Mouse (Mus musculus) heart, adult 18-20 months (tissue): ENCODE results near the gene Hoxc9. TPM values are rescaled to one million over a fixed set of nuclear protein-coding genes. Genes with fewer than 3 reads are reported as not detected.

ENCODE experiments used
- DNase-seq, 2 experiments: peaks; one replicate each; pipeline ENCODE4 v3.0.0; 2021 to 2022; ENCODE audit warnings: mixed read lengths in 1 of 2
- total RNA-seq, 2 experiments: library from RNA; stranded (reverse); gene quantifications; 2 replicates each; pipeline ENCODE4 v1.2.3; 2021

Gene Hoxc9
- total RNA-seq, 2 experiments from 2014 or later: not detected

- DNase-seq: no peak
Observed at GRCm38 (mm10) chr15:102955833-102956640, 20.2 kb upstream of the Hoxc9 start.

GRCm38 (mm10) chr15:102956906-102957305, 19.3 kb upstream of the Hoxc9 start:
- DNase-seq: no peak

- no peak for DNase-seq
Observed at GRCm38 (mm10) chr15:102959663-102960191, 16.5 kb upstream of the Hoxc9 start.

DNA sequence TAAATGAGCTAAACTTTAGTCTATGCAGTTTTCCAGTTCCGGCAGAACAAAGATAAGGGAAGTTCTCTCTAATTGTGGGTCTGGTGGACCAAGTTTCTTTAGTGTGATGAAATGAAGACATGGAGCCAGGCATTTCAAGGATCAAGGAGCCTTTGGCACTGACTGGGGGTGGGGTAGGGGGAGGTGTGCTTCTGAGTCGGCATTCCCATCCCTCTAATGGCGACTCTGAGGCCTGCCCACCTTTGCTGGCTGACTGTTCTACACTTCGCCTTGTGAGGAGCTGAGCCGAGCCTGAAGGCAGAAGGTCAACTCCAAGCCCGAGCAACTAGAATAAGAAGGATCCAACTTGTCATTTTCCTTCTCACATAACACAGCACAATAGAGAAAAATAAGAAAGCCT, 14.5 kb upstream of the Hoxc9 start:
- no peak for DNase-seq

DNA sequence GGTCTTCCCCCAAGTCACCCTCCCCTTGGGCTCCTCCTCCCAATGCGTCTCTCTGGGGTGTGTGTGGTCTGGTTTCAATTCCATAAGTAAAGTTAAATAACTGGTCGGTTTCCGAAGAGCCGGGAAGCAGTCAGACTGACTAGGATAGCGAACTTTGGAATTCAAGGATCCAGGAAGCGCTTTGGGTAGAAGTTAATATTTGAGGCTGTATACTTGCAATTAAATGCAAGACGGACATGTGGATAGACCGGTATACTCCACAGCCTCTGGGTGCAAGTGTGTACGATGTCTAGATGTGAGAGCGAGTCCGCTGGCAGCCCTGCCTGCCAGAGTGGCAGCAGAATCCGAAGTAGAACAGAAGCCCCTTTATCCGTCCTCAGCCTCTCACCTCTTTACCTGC, 13.7 kb upstream of the Hoxc9 start:
- no peak for DNase-seq

DNA sequence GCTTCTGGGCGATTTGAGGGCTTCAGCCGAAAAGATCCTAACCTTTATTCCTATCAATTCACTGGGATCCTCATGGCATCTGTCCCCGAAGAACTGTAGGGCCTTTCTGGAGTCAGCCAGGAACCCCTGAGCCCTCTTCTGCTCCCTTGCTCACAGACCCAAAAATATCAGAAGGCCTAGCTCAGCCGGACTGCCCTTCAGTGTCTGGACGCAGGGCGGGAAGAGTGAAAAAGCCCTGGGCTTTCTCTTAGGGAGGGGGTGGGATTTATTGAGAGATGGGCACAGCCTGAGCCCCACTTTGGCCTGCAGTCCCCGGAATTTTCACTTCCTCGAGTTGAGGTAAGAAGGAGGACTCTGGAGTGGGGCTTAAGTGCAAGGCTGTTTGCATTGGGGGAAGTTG, 13.0 kb upstream of the Hoxc9 start:
- no peak for DNase-seq

DNA sequence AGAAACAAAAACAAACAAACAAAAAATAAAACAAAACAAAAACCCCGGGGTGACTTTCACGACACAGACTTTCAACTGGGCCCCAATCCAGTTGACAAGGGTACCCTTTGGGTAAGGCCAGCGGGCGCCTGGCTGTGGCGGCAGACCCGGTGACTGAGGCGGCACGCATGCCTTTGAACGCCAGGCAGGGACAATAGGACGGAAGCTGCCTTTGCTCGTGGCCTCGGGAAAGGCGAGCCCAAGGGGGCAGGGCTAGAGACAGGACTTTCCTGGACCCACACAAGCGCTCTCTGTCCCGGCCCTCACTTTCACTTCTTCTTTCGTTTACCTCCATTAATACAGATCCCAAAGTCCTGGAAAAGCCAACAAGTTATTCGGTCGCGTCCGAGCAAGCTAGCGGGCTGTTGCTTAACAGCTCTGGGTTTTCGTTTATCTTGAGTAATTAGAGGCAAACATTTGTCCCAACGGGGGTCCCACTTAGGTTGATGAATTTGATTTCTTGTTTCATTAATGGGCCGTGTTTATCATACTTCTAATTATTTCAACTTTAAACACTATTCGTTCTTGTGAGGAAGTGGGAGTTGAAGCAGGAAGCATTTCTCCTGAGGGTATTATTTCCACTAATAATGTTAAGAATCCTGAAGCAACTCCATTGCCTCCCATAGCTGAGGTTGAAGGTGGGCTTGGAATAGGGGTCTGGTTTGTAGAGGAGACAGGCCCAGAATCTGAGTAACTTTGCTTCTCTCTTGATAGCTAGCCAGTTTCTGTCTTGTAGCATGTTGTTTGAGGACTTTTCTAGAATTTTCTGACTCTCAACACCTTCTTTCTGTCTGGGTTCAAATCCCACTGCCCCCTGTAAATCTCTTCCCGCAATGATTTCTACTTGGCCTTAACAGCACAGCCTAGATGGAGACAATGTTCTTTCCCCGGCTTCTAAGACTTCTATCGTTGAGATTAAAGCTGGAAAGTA, 12.3 kb upstream of the Hoxc9 start:
- DNase-seq: no peak

DNA sequence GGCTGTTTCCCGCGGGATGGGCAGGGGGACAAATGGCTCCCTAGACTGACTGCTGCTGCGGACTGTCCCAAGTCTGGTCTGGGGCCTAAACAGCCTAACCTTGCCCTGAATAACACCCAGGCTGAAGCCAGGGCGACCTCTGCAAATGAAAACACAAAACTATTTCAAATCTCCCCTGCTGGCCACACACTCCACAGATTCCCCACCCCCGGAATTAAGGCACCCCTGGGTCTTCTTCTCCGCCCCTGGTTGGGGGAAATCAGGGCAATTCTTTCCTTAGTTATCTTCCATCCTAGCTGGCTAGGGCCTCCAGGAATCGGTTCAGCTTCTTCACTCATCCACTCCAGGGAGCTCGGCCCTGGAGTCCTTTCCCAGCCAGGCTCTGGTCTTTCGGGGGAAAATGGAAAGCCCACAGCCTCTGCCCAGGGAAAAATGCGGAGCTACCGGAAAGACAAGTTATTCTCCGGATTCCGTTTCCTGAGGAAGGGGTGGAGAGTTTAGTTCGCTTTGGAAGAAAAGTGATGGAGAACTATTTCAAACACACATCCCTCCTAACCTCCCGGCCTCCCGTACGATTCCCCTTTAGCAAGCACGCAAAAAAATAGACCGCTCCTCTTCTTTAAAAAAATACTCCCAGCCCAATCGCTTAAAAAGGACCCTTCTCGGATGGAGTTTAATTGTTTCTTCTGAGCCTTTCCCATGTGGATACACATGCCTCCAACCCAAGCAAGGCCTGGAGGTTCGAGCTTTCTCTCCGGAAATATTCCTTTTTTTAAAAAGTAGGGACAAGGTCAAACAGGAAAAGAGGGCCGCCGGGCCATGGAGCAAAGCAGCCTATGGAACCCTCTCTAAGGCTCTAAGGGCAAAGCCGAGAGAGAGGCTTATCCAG, 11.0 kb upstream of the Hoxc9 start:
- no peak for DNase-seq

DNA sequence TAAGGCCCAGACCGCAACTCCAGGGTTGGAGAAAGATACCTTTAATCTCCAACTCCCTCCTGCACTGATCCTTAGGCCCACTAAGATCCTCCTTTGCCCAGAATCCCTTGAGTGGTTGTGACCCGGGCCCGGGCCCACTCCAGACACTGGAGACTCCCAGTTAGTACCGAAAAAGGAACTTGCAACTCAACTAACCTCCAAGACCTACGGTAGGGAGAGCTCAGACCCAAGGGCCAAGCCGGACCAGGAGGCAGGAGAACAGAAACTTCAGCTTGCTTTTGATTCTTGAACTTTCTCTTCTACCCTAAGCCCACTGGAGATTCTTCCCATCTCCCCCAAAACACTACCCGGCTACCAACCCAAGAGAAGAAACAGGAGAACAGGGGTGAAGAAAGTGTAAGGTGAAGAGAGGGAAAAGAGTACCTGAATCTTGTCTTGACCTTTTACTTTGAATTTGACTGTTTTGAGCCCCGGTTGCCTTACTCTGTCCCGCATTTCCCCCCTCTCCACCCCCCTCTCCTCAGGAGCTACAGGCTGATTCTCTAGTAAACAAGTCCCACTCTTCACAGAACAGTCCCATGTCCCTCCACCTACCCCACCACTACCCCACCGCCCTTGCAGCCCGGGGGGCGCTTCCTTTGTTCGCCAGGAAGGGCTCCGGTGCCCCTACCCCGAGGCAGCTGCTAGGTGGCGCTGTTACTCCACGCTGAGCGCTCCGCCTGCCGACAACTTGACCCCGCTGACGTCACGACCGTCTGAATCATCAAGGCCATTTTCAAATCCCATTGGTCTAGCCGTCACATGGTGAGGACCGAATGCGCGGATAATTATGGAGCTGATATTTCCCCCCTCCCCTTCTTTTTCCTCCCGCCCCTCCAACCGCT, 10.1 kb upstream of the Hoxc9 start:
- DNase-seq: peak; percentile 53 to 55

DNA sequence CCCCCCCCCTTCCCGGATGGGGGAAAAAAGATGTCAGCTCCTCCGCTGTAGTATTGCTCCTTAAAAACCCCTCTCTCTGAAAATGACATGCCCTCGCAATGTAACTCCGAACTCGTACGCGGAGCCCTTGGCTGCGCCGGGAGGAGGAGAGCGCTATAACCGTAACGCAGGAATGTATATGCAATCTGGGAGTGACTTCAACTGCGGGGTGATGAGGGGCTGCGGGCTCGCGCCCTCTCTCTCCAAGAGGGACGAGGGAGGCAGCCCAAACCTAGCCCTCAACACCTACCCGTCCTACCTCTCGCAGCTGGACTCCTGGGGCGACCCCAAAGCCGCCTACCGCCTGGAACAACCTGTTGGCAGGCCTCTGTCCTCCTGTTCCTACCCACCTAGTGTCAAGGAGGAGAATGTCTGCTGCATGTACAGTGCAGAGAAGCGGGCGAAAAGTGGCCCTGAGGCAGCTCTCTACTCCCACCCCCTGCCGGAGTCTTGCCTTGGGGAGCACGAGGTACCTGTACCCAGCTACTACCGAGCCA, 9.4 kb upstream of the Hoxc9 start, which contains the start of gene Hoxc10:
Hoxc10 (plus strand) TSS at position 21 of the 536 bp plus-strand sequence.
- no peak for DNase-seq

GRCm38 (mm10) chr15:102967312-102967510, 9.0 kb upstream of the Hoxc9 start, which contains the start of gene Hoxc5:
Hoxc5 (plus strand) TSS chr15:102967443.
- DNase-seq: no peak

DNA sequence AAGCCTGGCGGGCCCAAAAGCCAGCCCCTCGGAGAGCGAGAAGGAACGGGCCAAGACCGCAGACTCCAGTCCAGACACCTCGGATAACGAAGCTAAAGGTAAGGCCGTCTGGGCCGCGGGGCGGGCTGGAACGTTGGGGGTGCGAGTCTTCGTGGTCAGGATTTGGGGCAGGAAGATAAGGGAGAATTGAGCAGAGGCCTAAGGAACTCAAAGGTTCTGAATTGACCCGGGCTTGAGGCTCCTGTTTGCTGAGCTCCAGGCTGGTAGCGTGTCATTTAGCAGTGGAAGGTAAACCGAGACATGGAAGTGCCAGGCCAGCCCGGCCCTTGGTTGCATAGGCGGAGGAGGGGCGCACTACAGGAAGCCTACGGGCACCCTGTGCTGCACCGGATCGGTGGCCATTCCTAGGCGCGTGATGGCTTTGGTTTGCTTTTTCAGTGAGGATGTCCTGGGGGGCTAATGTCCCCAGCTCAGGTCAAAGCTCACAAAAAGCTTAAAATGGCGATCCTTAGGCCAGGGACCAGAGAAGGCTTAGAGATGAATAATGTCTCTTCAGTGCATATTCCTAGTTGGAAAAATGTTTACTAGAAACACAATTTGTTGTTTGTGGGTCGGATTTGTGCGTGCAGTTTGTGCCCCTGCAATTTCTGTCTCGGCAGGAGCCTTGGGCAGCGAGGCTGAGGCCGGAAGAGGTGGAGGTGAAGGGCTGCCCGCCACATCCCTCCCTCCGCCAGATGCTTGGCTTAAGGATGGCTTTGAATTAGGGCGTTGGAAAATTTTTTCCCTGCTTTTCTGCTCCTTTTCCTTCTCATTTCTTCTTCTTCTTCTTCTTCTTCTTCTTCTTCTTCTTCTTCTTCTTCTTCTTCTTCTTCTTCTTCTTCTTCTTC, 8.5 kb upstream of the Hoxc9 start:
- no peak for DNase-seq

- no peak for DNase-seq
Observed at GRCm38 (mm10) chr15:102969296-102969695, 6.9 kb upstream of the Hoxc9 start.

GRCm38 (mm10) chr15:102970740-102971139, 5.5 kb upstream of the Hoxc9 start:
- DNase-seq: no peak

DNA sequence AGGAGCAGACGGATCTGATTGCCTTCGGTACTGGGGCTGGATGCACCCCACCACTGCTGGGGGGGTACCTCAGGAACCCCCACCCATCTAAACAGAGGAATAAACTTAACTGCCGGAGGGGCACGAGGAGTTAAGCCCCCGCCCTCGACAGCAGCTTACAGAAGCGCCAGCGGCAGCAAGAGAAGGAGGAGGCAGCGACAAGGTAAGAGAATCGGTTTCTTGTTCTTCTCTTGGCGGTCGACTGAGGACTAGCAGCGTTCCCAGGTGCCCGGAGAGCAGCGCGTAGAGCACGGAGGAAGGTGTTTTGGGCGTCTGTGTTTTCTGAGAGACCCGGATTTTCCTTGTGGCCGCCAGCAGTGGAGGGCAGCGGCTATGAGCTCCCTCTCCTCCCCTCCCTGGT, 4.0 kb upstream of the Hoxc9 start:
- no peak for DNase-seq

GRCm38 (mm10) chr15:102972753-102973152, 3.5 kb upstream of the Hoxc9 start:
- no peak for DNase-seq

GRCm38 (mm10) chr15:102975034-102975433, 1.2 kb upstream of the Hoxc9 start:
- no peak for DNase-seq

GRCm38 (mm10) chr15:102975688-102976111, 539 bp upstream of the Hoxc9 start:
- no peak for DNase-seq

DNA sequence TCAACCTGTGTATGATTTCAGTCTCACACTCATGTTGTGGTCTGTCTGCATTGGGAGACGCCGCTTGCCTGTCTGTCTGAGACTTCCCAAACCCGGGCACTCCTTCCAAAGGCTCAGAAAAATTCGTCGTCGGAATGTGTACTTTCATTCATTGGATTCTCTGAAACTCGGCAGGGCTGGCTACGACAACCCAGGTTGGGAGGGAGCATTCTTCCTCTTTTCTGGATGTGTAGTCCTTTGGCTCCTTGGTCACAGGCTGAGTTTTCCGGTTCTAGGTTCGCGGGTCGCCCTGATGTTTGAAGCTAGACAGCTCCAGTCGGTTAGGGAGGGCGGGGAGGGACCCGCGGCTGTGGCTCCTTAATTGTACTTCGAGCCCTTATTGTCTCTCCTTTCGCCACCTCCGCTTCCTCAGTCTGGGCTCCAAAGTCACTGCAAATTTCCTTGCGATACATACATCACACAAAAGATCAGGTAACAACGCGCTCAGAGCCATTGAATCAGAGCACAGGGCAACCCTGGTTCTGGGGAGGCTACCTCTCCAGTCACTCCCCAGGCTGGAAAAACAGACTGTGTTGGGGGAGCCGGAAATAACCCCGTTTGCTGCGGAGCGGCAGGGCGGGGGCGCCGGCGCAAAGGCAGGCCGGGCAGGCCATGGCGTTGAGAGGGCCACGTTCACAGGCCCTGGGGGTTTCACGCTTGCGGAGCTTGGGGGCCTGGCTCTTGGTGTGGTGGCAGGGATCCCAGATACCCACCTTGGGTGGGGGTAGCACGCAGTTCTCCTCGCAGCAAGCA, 588 bp downstream of the Hoxc9 start:
- DNase-seq: no peak
